8 mouse cellular contexts compared by ENCODE assay signal in the genomic region with DNA sequence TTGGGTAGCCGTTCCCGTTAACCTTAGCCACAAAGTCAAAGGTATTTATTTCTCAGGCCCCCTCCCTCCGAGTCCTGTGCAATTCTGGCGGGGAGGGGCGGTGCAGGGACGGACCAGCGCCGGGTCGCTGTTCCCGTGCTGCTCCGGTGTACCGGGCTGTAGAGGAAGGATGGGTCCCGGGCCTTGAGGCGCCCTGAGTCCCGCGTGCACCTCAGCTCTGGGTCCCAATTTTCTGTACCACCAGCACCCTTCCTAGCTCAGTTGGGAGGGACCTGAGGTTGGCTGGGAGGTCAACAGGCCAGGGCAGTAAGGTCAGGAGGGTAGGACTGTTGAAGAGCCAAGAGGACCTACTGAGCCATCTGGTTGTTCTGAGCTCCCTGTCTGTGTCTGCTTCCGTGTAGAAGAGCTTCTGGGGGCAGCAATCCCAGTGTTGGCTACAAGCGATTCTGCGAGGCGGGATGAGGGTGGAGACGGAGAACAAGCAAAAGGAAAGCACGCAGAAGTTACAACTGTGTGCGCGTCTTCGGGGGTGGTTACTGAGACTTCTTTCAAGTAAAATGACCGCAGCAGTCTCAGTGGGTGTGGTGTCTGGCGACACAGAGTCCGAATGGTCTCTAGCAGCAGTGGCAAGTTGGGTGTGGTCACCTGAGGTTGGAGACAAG. TPM values are rescaled to one million over a fixed set of nuclear protein-coding genes. Genes with fewer than 3 reads are reported as not detected.
DNase-seq lines count a peak whose midpoint lies in the region; ATAC-seq and TF ChIP-seq lines count a peak whose summit lies in the region.

No protein-coding gene starts in this region.

- H3K27me3 ChIP-seq in heart, embryonic 11.5 days (ENCODE audit: control insufficient read depth, insufficient read depth, low read length) = no peaks in the 10 kb centered on the region
- no peaks in the 10 kb centered on the region for H3K27me3 ChIP-seq in intestine, embryonic 15.5 days (replicated peaks)
- no peaks in the 10 kb centered on the region for H3K27me3 ChIP-seq in liver, embryonic 14.5 days (ENCODE audit: control insufficient read depth, insufficient read depth, low read length)

- H3K9me3 ChIP-seq in heart, embryonic 11.5 days (replicated peaks; ENCODE audit: control insufficient read depth, low read length) = peaks cover 9% of the 10 kb centered on the region
- H3K9me3 ChIP-seq in intestine, embryonic 15.5 days = peaks cover 4% of the 10 kb centered on the region
- no peaks in the 10 kb centered on the region for H3K9me3 ChIP-seq in liver, embryonic 14.5 days (ENCODE audit: control insufficient read depth, low read length)

- peak overlapping the region; percentile 54 for H3K4me3 ChIP-seq in heart, embryonic 11.5 days (ENCODE audit: low read depth, low read length)
- peak overlapping the region; percentile 67 for H3K4me3 ChIP-seq in intestine, embryonic 15.5 days (replicated peaks)
- H3K4me3 ChIP-seq in liver, embryonic 14.5 days (ENCODE audit: insufficient read depth in 1 of 2, low read depth in 2 of 2, low read length in 2 of 2) = peak overlapping the region; percentile 68 to 75

- H3K4me2 ChIP-seq in heart, embryonic 11.5 days = peak overlapping the region; percentile 63
- peak overlapping the region; percentile 91 for H3K4me2 ChIP-seq in intestine, embryonic 15.5 days (replicated peaks)
- peak overlapping the region; percentile 96 for H3K4me2 ChIP-seq in liver, embryonic 14.5 days (ENCODE audit: low read depth)

- TF ChIP-seq CTCF in liver, embryonic 14.5 days (IDR thresholded peaks at IDR 0.05; ENCODE audit: low read depth) = no peak

- H3K9ac ChIP-seq in heart, embryonic 11.5 days (ENCODE audit: low read depth, low read length) = peak overlapping the region; percentile 68
- peak overlapping the region; percentile 71 for H3K9ac ChIP-seq in intestine, embryonic 15.5 days
- peak overlapping the region; percentile 66 for H3K9ac ChIP-seq in liver, embryonic 14.5 days (replicated peaks)

- peak overlapping the region; percentile 2 for H3K27ac ChIP-seq in heart, embryonic 11.5 days (ENCODE audit: low read depth, low read length)
- peak overlapping the region; percentile 74 for H3K27ac ChIP-seq in intestine, embryonic 15.5 days
- H3K27ac ChIP-seq in liver, embryonic 14.5 days = peak overlapping the region; percentile 42

- DNase-seq in heart, postnatal 4 days = no peak
- DNase-seq in MN1 (ENCODE audit: low spot score) = peak; percentile 59
- no peak for DNase-seq in liver, embryonic 14.5 days (ENCODE audit: low read depth in 3 of 3, low spot score in 3 of 3)
- no peak for DNase-seq in Muller cell, postnatal 12 days (ENCODE audit: inconsistent ontology term)

- ATAC-seq in heart, embryonic 11.5 days (replicated peaks; ENCODE audit: insufficient number of reproducible peaks, low FRiP score, low TSS enrichment) = peak; percentile 71
- peak; percentile 58 for ATAC-seq in erythroid progenitor cell, adult 5-6 weeks (replicated peaks; ENCODE audit: low FRiP score, poor library complexity, severe bottlenecking)
- ATAC-seq in intestine, embryonic 15.5 days = peak; percentile 83
- peak; percentile 68 for ATAC-seq in liver, embryonic 14.5 days (ENCODE audit: insufficient read depth)
- ATAC-seq in monocyte, adult 5-6 weeks (replicated peaks; ENCODE audit: insufficient number of reproducible peaks, low FRiP score, low TSS enrichment, poor library complexity, severe bottlenecking) = peak; percentile 24

- H3K36me3 ChIP-seq in heart, embryonic 11.5 days (ENCODE audit: control insufficient read depth, insufficient read depth, low read length) = peaks cover 28% of the 10 kb centered on the region
- peaks cover 23% of the 10 kb centered on the region for H3K36me3 ChIP-seq in intestine, embryonic 15.5 days
- no peaks in the 10 kb centered on the region; the same call in 1 of the 2 replicates for H3K36me3 ChIP-seq in liver, embryonic 14.5 days (replicated peaks; ENCODE audit: control insufficient read depth, insufficient read depth, low read depth)

- H3K4me1 ChIP-seq in heart, embryonic 11.5 days (ENCODE audit: control insufficient read depth, insufficient read depth, low read length) = peaks cover 6% of the 10 kb centered on the region
- 0 out of 2 replicates have a peak, but pooled peaks cover 6% of the 10 kb centered on the region for H3K4me1 ChIP-seq in intestine, embryonic 15.5 days (replicated peaks)
- H3K4me1 ChIP-seq in liver, embryonic 14.5 days (replicated peaks; ENCODE audit: control insufficient read depth in 2 of 2, insufficient read depth in 2 of 2, low read length in 1 of 2) = peaks cover 5 to 8% of the 10 kb centered on the region in 2 experiments

- TF ChIP-seq EP300 in liver, embryonic 14.5 days (IDR thresholded peaks at IDR 0.05; ENCODE audit: low read depth) = no peak

- 2% methylated on average over 28 of the region's 28 CpGs for WGBS in heart, embryonic 11.5 days (ENCODE audit: insufficient replicate concordance)
- under 1% methylated on average over 28 of the region's 28 CpGs for WGBS in intestine, embryonic 15.5 days
- WGBS in liver, embryonic 14.5 days (ENCODE audit: insufficient replicate concordance) = 2% methylated on average over 28 of the region's 28 CpGs

RNA-seq across cellular contexts. Expression of gene Zfp775, which starts 0.3 kb away (rescaled TPM):
- polyA plus RNA-seq in heart, embryonic 11.5 days (2014; fragmentation: Nextera tagmentation; extraction: Ambion mirVana) = 5.8 and 6.0 TPM in 2 replicates
- total RNA-seq in heart, postnatal 4 days (2021) = 1 to 10 TPM; 4.0 to 5.4 TPM
- total RNA-seq in erythroid progenitor cell, adult 5-6 weeks (2015; ENCODE audit: low replicate concordance) = not detected in 2 replicates
- total RNA-seq in erythroid progenitor cell, adult 5-6 weeks (2017; ENCODE audit: low replicate concordance) = 0.15 TPM in 1 of 2 replicates, not detected in the other
- 5.1 and 5.8 TPM in 2 replicates for polyA plus RNA-seq in intestine, embryonic 15.5 days (2015; fragmentation: Nextera tagmentation; extraction: Ambion mirVana)
- polyA plus RNA-seq in liver, embryonic 14.5 days (2012; rRNA removed) = 1.0 TPM in 2 replicates
- 1.4 and 1.7 TPM in 2 replicates for polyA plus RNA-seq in liver, embryonic 14.5 days (2014; fragmentation: Nextera tagmentation; extraction: Ambion mirVana)
- 2.6 to 2.8 TPM (median 2.6 TPM) in 3 replicates for total RNA-seq in monocyte, adult 5-6 weeks (2017)

RNA-seq across cellular contexts. Expression of gene Gm44965, which starts 8.5 kb away (rescaled TPM):
- polyA plus RNA-seq in heart, embryonic 11.5 days (2014; fragmentation: Nextera tagmentation; extraction: Ambion mirVana) = not detected in 2 replicates
- total RNA-seq in heart, postnatal 4 days (2021) = not detected
- total RNA-seq in erythroid progenitor cell, adult 5-6 weeks (2015; ENCODE audit: low replicate concordance) = not detected in 2 replicates
- total RNA-seq in erythroid progenitor cell, adult 5-6 weeks (2017; ENCODE audit: low replicate concordance) = not detected in 2 replicates
- not detected in 2 replicates for polyA plus RNA-seq in intestine, embryonic 15.5 days (2015; fragmentation: Nextera tagmentation; extraction: Ambion mirVana)
- polyA plus RNA-seq in liver, embryonic 14.5 days (2012; rRNA removed) = not detected in 2 replicates
- polyA plus RNA-seq in liver, embryonic 14.5 days (2014; fragmentation: Nextera tagmentation; extraction: Ambion mirVana) = not detected in 2 replicates
- 7.7 TPM in 1 of 3 replicates, not detected in the others for total RNA-seq in monocyte, adult 5-6 weeks (2017)

RNA-seq across cellular contexts. Expression of gene Repin1, which starts 8.5 kb away (rescaled TPM):
- polyA plus RNA-seq in heart, embryonic 11.5 days (2014; fragmentation: Nextera tagmentation; extraction: Ambion mirVana) = 22.0 and 26.5 TPM in 2 replicates
- total RNA-seq in heart, postnatal 4 days (2021) = 10 to 100 TPM; 30.4 to 31.2 TPM
- total RNA-seq in erythroid progenitor cell, adult 5-6 weeks (2015; ENCODE audit: low replicate concordance) = not detected in 2 replicates
- 0.77 and 1.7 TPM in 2 replicates for total RNA-seq in erythroid progenitor cell, adult 5-6 weeks (2017; ENCODE audit: low replicate concordance)
- polyA plus RNA-seq in intestine, embryonic 15.5 days (2015; fragmentation: Nextera tagmentation; extraction: Ambion mirVana) = 23.6 and 24.9 TPM in 2 replicates
- polyA plus RNA-seq in liver, embryonic 14.5 days (2012; rRNA removed) = 7.1 and 7.3 TPM in 2 replicates
- polyA plus RNA-seq in liver, embryonic 14.5 days (2014; fragmentation: Nextera tagmentation; extraction: Ambion mirVana) = 6.3 and 6.5 TPM in 2 replicates
- total RNA-seq in monocyte, adult 5-6 weeks (2017) = 0.85 to 5.5 TPM (median 2.1 TPM) in 3 replicates

RNA-seq across cellular contexts. Expression of gene Gm45021, which starts 12.8 kb away (rescaled TPM):
- 0.77 and 1.3 TPM in 2 replicates for polyA plus RNA-seq in heart, embryonic 11.5 days (2014; fragmentation: Nextera tagmentation; extraction: Ambion mirVana)
- total RNA-seq in heart, postnatal 4 days (2021) = not detected
- total RNA-seq in erythroid progenitor cell, adult 5-6 weeks (2015; ENCODE audit: low replicate concordance) = not detected in 2 replicates
- total RNA-seq in erythroid progenitor cell, adult 5-6 weeks (2017; ENCODE audit: low replicate concordance) = not detected in 2 replicates
- polyA plus RNA-seq in intestine, embryonic 15.5 days (2015; fragmentation: Nextera tagmentation; extraction: Ambion mirVana) = not detected in 2 replicates
- polyA plus RNA-seq in liver, embryonic 14.5 days (2012; rRNA removed) = not detected in 2 replicates
- polyA plus RNA-seq in liver, embryonic 14.5 days (2014; fragmentation: Nextera tagmentation; extraction: Ambion mirVana) = not detected in 2 replicates
- not detected in 3 replicates for total RNA-seq in monocyte, adult 5-6 weeks (2017)

RNA-seq across cellular contexts. Expression of gene AI854703, which starts 24.4 kb away (rescaled TPM):
- 0.66 and 0.83 TPM in 2 replicates for polyA plus RNA-seq in heart, embryonic 11.5 days (2014; fragmentation: Nextera tagmentation; extraction: Ambion mirVana)
- total RNA-seq in heart, postnatal 4 days (2021) = under 1 TPM; 0.41 to 0.50 TPM
- total RNA-seq in erythroid progenitor cell, adult 5-6 weeks (2015; ENCODE audit: low replicate concordance) = not detected in 2 replicates
- not detected in 2 replicates for total RNA-seq in erythroid progenitor cell, adult 5-6 weeks (2017; ENCODE audit: low replicate concordance)
- polyA plus RNA-seq in intestine, embryonic 15.5 days (2015; fragmentation: Nextera tagmentation; extraction: Ambion mirVana) = 0.89 and 1.2 TPM in 2 replicates
- 0.31 and 0.34 TPM in 2 replicates for polyA plus RNA-seq in liver, embryonic 14.5 days (2012; rRNA removed)
- 0.06 and 0.27 TPM in 2 replicates for polyA plus RNA-seq in liver, embryonic 14.5 days (2014; fragmentation: Nextera tagmentation; extraction: Ambion mirVana)
- total RNA-seq in monocyte, adult 5-6 weeks (2017) = 0.19 to 0.21 TPM in 2 of 3 replicates, not detected in the other

Comparison
In these comparisons a context has a peak if more than half of its experiments do, and no peak if none do; other contexts are left out.
1. ATAC-seq: peak in every context shown above with its lines; median percentile 83 in intestine, embryonic 15.5 days; 71 in heart, embryonic 11.5 days; 68 in liver, embryonic 14.5 days; 58 in erythroid progenitor cell, adult 5-6 weeks; 24 in monocyte, adult 5-6 weeks.
2. H3K27ac ChIP-seq: peak in every context shown above with its lines; median percentile 74 in intestine, embryonic 15.5 days; 42 in liver, embryonic 14.5 days; 2 in heart, embryonic 11.5 days.